Mouse (Mus musculus) forebrain, embryonic 12.5 days (tissue): ENCODE results near the gene Slc22a20. TPM values are rescaled to one million over a fixed set of nuclear protein-coding genes. Genes with fewer than 3 reads are reported as not detected.

Experiments
- ATAC-seq: fragments of 200-750 bp; cut with Nextera tagmentation; 2 replicates; pipeline ENCODE4 v1.8.0; 2017; ENCODE audit warnings: moderate TSS enrichment; ENCODE audit not compliant: low FRiP score
- H3K27ac ChIP-seq: fragments of 300-500 bp; sonication (generic); 2 replicates; pipeline ENCODE4 v1.5.1; 2016; ENCODE audit warnings: mild to moderate bottlenecking
- H3K27me3 ChIP-seq: fragments of 300-500 bp; sonication (generic); 2 replicates; pipeline ENCODE4 v1.6.1; 2016; ENCODE audit warnings: mild to moderate bottlenecking
- H3K36me3 ChIP-seq: fragments of 300-500 bp; sonication (generic); replicated peaks from 2 replicates; pipeline ENCODE4 v1.6.1; 2016; ENCODE audit warnings: mild to moderate bottlenecking
- H3K4me1 ChIP-seq: fragments of 300-500 bp; sonication (generic); 2 replicates; pipeline ENCODE4 v1.6.1; 2016
- H3K4me2 ChIP-seq: fragments of 300-500 bp; sonication (generic); 2 replicates; pipeline ENCODE4 v1.6.1; 2016; ENCODE audit warnings: mild to moderate bottlenecking, moderate library complexity
- H3K4me3 ChIP-seq: fragments of 300-500 bp; sonication (generic); replicated peaks from 2 replicates; pipeline ENCODE4 v1.5.1; 2016; ENCODE audit warnings: mild to moderate bottlenecking
- H3K9ac ChIP-seq: fragments of 300-500 bp; sonication (generic); 2 replicates; pipeline ENCODE4 v1.6.1; 2016; ENCODE audit warnings: mild to moderate bottlenecking
- H3K9me3 ChIP-seq: fragments of 300-500 bp; sonication (generic); 2 replicates; pipeline ENCODE4 v1.6.1; 2016
- WGBS: fragments of 180-500 bp; shearing (Covaris S2); methylation state at CpG from one replicate; pipeline ENCODE4 v1.1.7; 2016; 5-methylcytosine and 5-hydroxymethylcytosine counted together
- polyA plus RNA-seq: library from polyadenylated mRNA; unstranded; fragments of >200 nt; fragmentation: Nextera tagmentation; extraction: Ambion mirVana; gene quantifications from 2 replicates; pipeline ENCODE4 v1.2.1, GENCODE M21; 2016

Slc22a20 gene
- not detected in 2 replicates for polyA plus RNA-seq

GRCm38 (mm10) chr19:5986043-5986442, at the start of gene Slc22a20:
TSS of gene Slc22a20 (minus strand) at chr19:5986143.
- Histone ChIP-seq H3K4me1 (peaks cover 11% of the 10 kb centered on the region), H3K27me3 (0 out of 2 replicates have a peak, but pooled peaks cover 5% of the 10 kb centered on the region), H3K27ac (no peak within 1 kb of the TSS), H3K4me2 (no peak within 1 kb of the TSS), H3K9ac (no peak within 1 kb of the TSS), H3K9me3 (no peaks in the 10 kb centered on the region), H3K4me3 (no peak within 1 kb of the TSS), H3K36me3 (no peaks in the 10 kb centered on the region)
- ATAC-seq, result no peak
- 47% methylated on average over 4 of the region's 4 CpGs for WGBS

- WGBS, result 80% methylated on average over 14 of the region's 14 CpGs
- ATAC-seq, result no peak
- Histone ChIP-seq H3K4me2 (no peak overlapping the region), H3K27ac (no peak overlapping the region), H3K27me3 (no peaks in the 10 kb centered on the region), H3K9ac (no peak overlapping the region), H3K36me3 (no peaks in the 10 kb centered on the region), H3K4me3 (no peak overlapping the region), H3K9me3 (no peaks in the 10 kb centered on the region), H3K4me1 (no peaks in the 10 kb centered on the region)
These were observed 44.8 kb upstream of the Slc22a20 start for GRCm38 (mm10) chr19:6030520-6031280.

GRCm38 (mm10) chr19:6029426-6029825, 43.5 kb upstream of the Slc22a20 start:
- no peak for ATAC-seq
- H3K4me2 ChIP-seq, result no peak overlapping the region
- H3K4me1 ChIP-seq, result no peaks in the 10 kb centered on the region
- no peaks in the 10 kb centered on the region for H3K9me3 ChIP-seq
- 76% methylated on average over 9 of the region's 9 CpGs for WGBS
- no peaks in the 10 kb centered on the region for H3K36me3 ChIP-seq
- H3K4me3 ChIP-seq, result no peak overlapping the region
- H3K27me3 ChIP-seq, result no peaks in the 10 kb centered on the region
- H3K9ac ChIP-seq, result no peak overlapping the region
- no peak overlapping the region for H3K27ac ChIP-seq

- no peaks in the 10 kb centered on the region for H3K27me3 ChIP-seq
- no peaks in the 10 kb centered on the region for H3K36me3 ChIP-seq
- no peak overlapping the region for H3K4me3 ChIP-seq
- H3K4me2 ChIP-seq, result no peak overlapping the region
- ATAC-seq, result no peak
- no peak overlapping the region for H3K9ac ChIP-seq
- no peak overlapping the region for H3K27ac ChIP-seq
- 92% methylated on average over 6 of the region's 6 CpGs for WGBS
- no peaks in the 10 kb centered on the region for H3K4me1 ChIP-seq
- no peaks in the 10 kb centered on the region for H3K9me3 ChIP-seq
These were observed 43.0 kb upstream of the Slc22a20 start for GRCm38 (mm10) chr19:6028991-6029390.

- Histone ChIP-seq H3K4me1 (no peaks in the 10 kb centered on the region), H3K36me3 (no peaks in the 10 kb centered on the region), H3K27me3 (no peaks in the 10 kb centered on the region), H3K9ac (no peak overlapping the region), H3K4me2 (no peak overlapping the region), H3K27ac (no peak overlapping the region), H3K9me3 (no peaks in the 10 kb centered on the region), H3K4me3 (no peak overlapping the region)
- 87% methylated on average over 7 of the region's 7 CpGs for WGBS
- no peak for ATAC-seq
These were observed 38.0 kb upstream of the Slc22a20 start for GRCm38 (mm10) chr19:6023930-6024329.

- no peak for ATAC-seq
- no peaks in the 10 kb centered on the region for H3K27me3 ChIP-seq
- no peak overlapping the region for H3K4me2 ChIP-seq
- H3K9ac ChIP-seq, result no peak overlapping the region
- no peak overlapping the region for H3K27ac ChIP-seq
- H3K4me1 ChIP-seq, result no peaks in the 10 kb centered on the region
- 69% methylated on average over 8 of the region's 8 CpGs for WGBS
- no peaks in the 10 kb centered on the region for H3K36me3 ChIP-seq
- H3K9me3 ChIP-seq, result no peaks in the 10 kb centered on the region
- no peak overlapping the region for H3K4me3 ChIP-seq
These were observed 37.1 kb upstream of the Slc22a20 start for GRCm38 (mm10) chr19:6023059-6023458.

- Histone ChIP-seq H3K4me3 (no peak overlapping the region), H3K9ac (no peak overlapping the region), H3K27ac (no peak overlapping the region), H3K36me3 (no peaks in the 10 kb centered on the region), H3K4me2 (no peak overlapping the region), H3K9me3 (no peaks in the 10 kb centered on the region), H3K4me1 (peaks cover 11% of the 10 kb centered on the region), H3K27me3 (peaks cover 27% of the 10 kb centered on the region)
- ATAC-seq, result no peak
- WGBS, result 67% methylated on average over 3 of the region's 3 CpGs
These were observed 34.3 kb upstream of the Slc22a20 start for GRCm38 (mm10) chr19:6020276-6020675.

GRCm38 (mm10) chr19:6018142-6019089, 32.5 kb upstream of the Slc22a20 start:
- no peaks in the 10 kb centered on the region for H3K9me3 ChIP-seq
- H3K4me2 ChIP-seq, result no peak overlapping the region
- no peaks in the 10 kb centered on the region for H3K36me3 ChIP-seq
- H3K4me3 ChIP-seq, result no peak overlapping the region
- H3K27ac ChIP-seq, result no peak overlapping the region
- peaks cover 46% of the 10 kb centered on the region for H3K27me3 ChIP-seq
- H3K9ac ChIP-seq, result no peak overlapping the region
- peaks cover 17% of the 10 kb centered on the region for H3K4me1 ChIP-seq
- ATAC-seq, result no peak
- 30% methylated on average over 15 of the region's 15 CpGs for WGBS

- ATAC-seq, result no peak
- no peak overlapping the region for H3K27ac ChIP-seq
- WGBS, result 40% methylated on average over 7 of the region's 7 CpGs
These were observed 30.6 kb upstream of the Slc22a20 start for GRCm38 (mm10) chr19:6016532-6016931.

GRCm38 (mm10) chr19:6015511-6016315, 29.8 kb upstream of the Slc22a20 start, which contains the start of gene Capn1:
TSS of gene Capn1 (minus strand) at chr19:6015897.
- H3K9me3 ChIP-seq, result no peaks in the 10 kb centered on the region
- H3K4me3 ChIP-seq, result peak within 1 kb of the TSS; percentile 45
- peaks cover 55% of the 10 kb centered on the region for H3K27me3 ChIP-seq
- peak within 1 kb of the TSS; percentile 65 for H3K9ac ChIP-seq
- H3K4me1 ChIP-seq, result peaks cover 17% of the 10 kb centered on the region
- no peak within 1 kb of the TSS for H3K27ac ChIP-seq
- peak; percentile 57; the same call in 1 of the 2 replicates for ATAC-seq
- WGBS, result 2% methylated on average over 40 of the region's 40 CpGs
- peak within 1 kb of the TSS; percentile 79 for H3K4me2 ChIP-seq
- no peaks in the 10 kb centered on the region for H3K36me3 ChIP-seq

More at GRCm38 (mm10) chr19:6016532-6016931, 30.6 kb upstream of the Slc22a20 start:
- Histone ChIP-seq H3K4me2 (no peak overlapping the region), H3K9ac (no peak overlapping the region), H3K9me3 (no peaks in the 10 kb centered on the region), H3K27me3 (peaks cover 55% of the 10 kb centered on the region), H3K36me3 (no peaks in the 10 kb centered on the region), H3K4me1 (peaks cover 17% of the 10 kb centered on the region), H3K4me3 (no peak overlapping the region)

- peak overlapping the region; percentile 79 for H3K4me2 ChIP-seq
- H3K27ac ChIP-seq, result no peak overlapping the region
- H3K9ac ChIP-seq, result peak overlapping the region; percentile 65
- peak overlapping the region; percentile 45 for H3K4me3 ChIP-seq
- H3K4me1 ChIP-seq, result peaks cover 17% of the 10 kb centered on the region
- 3% methylated on average over 18 of the region's 18 CpGs for WGBS
- H3K27me3 ChIP-seq, result peaks cover 55% of the 10 kb centered on the region
- H3K36me3 ChIP-seq, result no peaks in the 10 kb centered on the region
- ATAC-seq, result peak; percentile 46; the same call in 1 of the 2 replicates
- no peaks in the 10 kb centered on the region for H3K9me3 ChIP-seq
These were observed 29.1 kb upstream of the Slc22a20 start for GRCm38 (mm10) chr19:6014991-6015510.
